In the genomic region with DNA sequence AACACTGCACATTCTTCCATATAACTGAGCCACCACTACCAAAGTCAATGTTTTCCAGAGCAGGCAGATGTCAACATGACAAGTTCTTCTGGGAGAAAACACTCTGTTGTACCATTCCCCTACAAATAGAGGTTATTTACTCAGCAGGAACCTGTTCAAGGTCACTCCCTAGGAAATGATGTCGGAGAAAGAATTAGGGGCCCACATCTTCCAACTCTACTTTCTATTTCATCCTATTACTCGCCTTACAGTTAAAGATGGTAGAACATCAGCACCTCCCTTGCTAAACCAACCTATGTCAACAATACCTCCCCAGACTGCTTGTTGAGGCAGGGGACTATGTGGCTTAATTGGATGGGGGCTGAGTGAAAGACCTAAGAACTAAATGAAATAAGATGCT, we compare ENCODE assay signal across 10 mouse cellular contexts. TPM values are rescaled to one million over a fixed set of nuclear protein-coding genes. Genes with fewer than 3 reads are reported as not detected.
DNase-seq lines count a peak whose midpoint lies in the region; ATAC-seq lines count a peak whose summit lies in the region.
"Had no signal": no experiment of that assay in that cellular context is flagged by ENCODE, and none has a peak within 500 bp of the region (broad histone marks: within the 10 kb centered on the region; RNA-seq: fewer than 3 reads in every experiment).

A gene (plus strand): TSS at position 301 of the 400 bp plus-strand sequence.

- H3K36me3 ChIP-seq in forebrain, embryonic 10.5 days (replicated peaks), result no peaks in the 10 kb centered on the region
- H3K36me3 ChIP-seq in forebrain, embryonic 11.5 days (ENCODE audit: control insufficient read depth, insufficient read depth, low read length), result no peaks in the 10 kb centered on the region
- no peaks in the 10 kb centered on the region for H3K36me3 ChIP-seq in lung, embryonic 16.5 days (ENCODE audit: control insufficient read depth, insufficient read depth, low read length)
- no peaks in the 10 kb centered on the region for H3K36me3 ChIP-seq in limb, embryonic 15.5 days
- H3K36me3 ChIP-seq in stomach, embryonic 15.5 days, result no peaks in the 10 kb centered on the region

- H3K9me3 ChIP-seq in forebrain, embryonic 10.5 days, result no peaks in the 10 kb centered on the region
- H3K9me3 ChIP-seq in forebrain, embryonic 11.5 days (ENCODE audit: control insufficient read depth, low read length), result no peaks in the 10 kb centered on the region
- H3K9me3 ChIP-seq in lung, embryonic 16.5 days (ENCODE audit: control insufficient read depth, low read length), result no peaks in the 10 kb centered on the region
- no peaks in the 10 kb centered on the region for H3K9me3 ChIP-seq in limb, embryonic 15.5 days
- H3K9me3 ChIP-seq in stomach, embryonic 15.5 days, result no peaks in the 10 kb centered on the region

- no peak within 1 kb of the TSS for H3K9ac ChIP-seq in forebrain, embryonic 11.5 days (ENCODE audit: low read length)
- no peak within 1 kb of the TSS for H3K9ac ChIP-seq in lung, embryonic 16.5 days (ENCODE audit: low read length)
- no peak within 1 kb of the TSS for H3K9ac ChIP-seq in limb, embryonic 15.5 days
- no peak within 1 kb of the TSS for H3K9ac ChIP-seq in stomach, embryonic 15.5 days

- H3K27me3 ChIP-seq in forebrain, embryonic 10.5 days (ENCODE audit: poor library complexity, severe bottlenecking), result peaks cover 93% of the 10 kb centered on the region
- H3K27me3 ChIP-seq in forebrain, embryonic 11.5 days (ENCODE audit: control insufficient read depth, insufficient read depth, low read length), result peaks cover 10% of the 10 kb centered on the region
- H3K27me3 ChIP-seq in lung, embryonic 16.5 days (ENCODE audit: control insufficient read depth, insufficient read depth, low read depth, low read length), result peaks cover 4% of the 10 kb centered on the region
- H3K27me3 ChIP-seq in limb, embryonic 15.5 days, result peaks cover 10% of the 10 kb centered on the region
- no peaks in the 10 kb centered on the region for H3K27me3 ChIP-seq in stomach, embryonic 15.5 days (replicated peaks)

- ATAC-seq in forebrain, embryonic 11.5 days (replicated peaks; ENCODE audit: low FRiP score), result no peak
- ATAC-seq in lung, embryonic 16.5 days (ENCODE audit: low read depth), result no peak
- no peak for ATAC-seq in limb, embryonic 15.5 days (ENCODE audit: insufficient number of reproducible peaks, low FRiP score, low TSS enrichment, low read depth)
- no peak for ATAC-seq in stomach, embryonic 15.5 days (ENCODE audit: insufficient read depth, low FRiP score, low read depth)

- peak within 1 kb of the TSS; percentile 57; the same call in 1 of the 2 replicates for H3K4me3 ChIP-seq in forebrain, embryonic 10.5 days
- H3K4me3 ChIP-seq in forebrain, embryonic 11.5 days (ENCODE audit: low read depth, low read length), result no peak within 1 kb of the TSS
- H3K4me3 ChIP-seq in lung, embryonic 16.5 days (ENCODE audit: low read length), result peak within 1 kb of the TSS; percentile 59
- H3K4me3 ChIP-seq in limb, embryonic 15.5 days, result peak within 1 kb of the TSS; percentile 48
- H3K4me3 ChIP-seq in stomach, embryonic 15.5 days (replicated peaks), result peak within 1 kb of the TSS; percentile 48

- DNase-seq in forebrain, embryonic 10.5 days (ENCODE audit: extremely low spot score, low spot score), result no peak
- DNase-seq in forebrain, embryonic 11.5 days (ENCODE audit: low spot score), result no peak
- no peak for DNase-seq in lung, postnatal 14 days
- DNase-seq in urinary bladder, postnatal 10 days (ENCODE audit: low spot score), result no peak
- DNase-seq in adrenal gland, postnatal 4 days (ENCODE audit: low spot score in 2 of 2), result no peak
- DNase-seq: thymus, adult 18-20 months had no signal

- WGBS in forebrain, embryonic 10.5 days, result 87% methylated on average over 2 of the region's 2 CpGs
- 85% methylated on average over 2 of the region's 2 CpGs for WGBS in forebrain, embryonic 11.5 days
- 71% methylated on average over 2 of the region's 2 CpGs for WGBS in lung, embryonic 16.5 days
- WGBS in limb, embryonic 15.5 days, result 88% methylated on average over 2 of the region's 2 CpGs
- WGBS in stomach, embryonic 15.5 days, result 67% methylated on average over 2 of the region's 2 CpGs

- H3K27ac ChIP-seq in forebrain, embryonic 10.5 days, result no peak within 1 kb of the TSS
- H3K27ac ChIP-seq in forebrain, embryonic 11.5 days (ENCODE audit: low read depth, low read length), result no peak within 1 kb of the TSS
- H3K27ac ChIP-seq in lung, embryonic 16.5 days (ENCODE audit: low read length), result no peak within 1 kb of the TSS
- no peak within 1 kb of the TSS for H3K27ac ChIP-seq in limb, embryonic 15.5 days
- H3K27ac ChIP-seq in stomach, embryonic 15.5 days, result no peak within 1 kb of the TSS
- H3K27ac ChIP-seq: left cerebral cortex, adult 2 months had no signal

- no peaks in the 10 kb centered on the region for H3K4me1 ChIP-seq in forebrain, embryonic 10.5 days
- H3K4me1 ChIP-seq in forebrain, embryonic 11.5 days (replicated peaks; ENCODE audit: control insufficient read depth, insufficient read depth, low read length), result no peaks in the 10 kb centered on the region
- H3K4me1 ChIP-seq in lung, embryonic 16.5 days (replicated peaks; ENCODE audit: control insufficient read depth, insufficient read depth, low read length), result no peaks in the 10 kb centered on the region
- H3K4me1 ChIP-seq in limb, embryonic 15.5 days, result no peaks in the 10 kb centered on the region
- H3K4me1 ChIP-seq in stomach, embryonic 15.5 days, result no peaks in the 10 kb centered on the region

- H3K4me2 ChIP-seq in forebrain, embryonic 11.5 days (ENCODE audit: low read depth, low read length, severe bottlenecking), result no peak within 1 kb of the TSS
- peak within 1 kb of the TSS; percentile 50 for H3K4me2 ChIP-seq in lung, embryonic 16.5 days (ENCODE audit: low read depth, low read length)
- H3K4me2 ChIP-seq in limb, embryonic 15.5 days, result peak within 1 kb of the TSS; percentile 24; the same call in 1 of the 2 replicates
- H3K4me2 ChIP-seq in stomach, embryonic 15.5 days, result peak within 1 kb of the TSS; percentile 33; the same call in 1 of the 2 replicates

RNA-seq across cellular contexts. Expression of the gene that starts here (rescaled TPM):
- not detected in 2 replicates for polyA plus RNA-seq in forebrain, embryonic 10.5 days (2016; fragmentation: Nextera tagmentation; extraction: Ambion mirVana)
- polyA plus RNA-seq in forebrain, embryonic 11.5 days (2014; fragmentation: Nextera tagmentation; extraction: Ambion mirVana), result 0.07 and 0.11 TPM in 2 replicates
- polyA plus RNA-seq in lung, embryonic 16.5 days (2015; fragmentation: Nextera tagmentation; extraction: Ambion mirVana), result 0.14 TPM in 1 of 2 replicates, not detected in the other
- 0.06 TPM in 1 of 2 replicates, not detected in the other for polyA plus RNA-seq in limb, embryonic 15.5 days (2015; fragmentation: Nextera tagmentation; extraction: Ambion mirVana)
- polyA plus RNA-seq in stomach, embryonic 15.5 days (2015; fragmentation: Nextera tagmentation; extraction: Ambion mirVana), result 0.03 TPM in 1 of 2 replicates, not detected in the other
- total RNA-seq in adrenal gland, postnatal 4 days (2021), result under 1 TPM in 1 of 2 experiments, not detected in 1; 0.06 TPM
